Mouse (Mus musculus): ENCODE measurements around the gene Tescl.

Gene Tescl

GRCm38 (mm10) chr7:24363228-24363627 is 29.5 kb upstream of the Tescl start:
- no peak for DNase-seq (ENCODE audit: low spot score)

- DNase-seq (ENCODE audit: low spot score): no peak
These were observed 27.3 kb upstream of the Tescl start for GRCm38 (mm10) chr7:24361001-24361400.

GRCm38 (mm10) chr7:24359269-24359668 is 25.5 kb upstream of the Tescl start:
- DNase-seq (ENCODE audit: low spot score): no peak

GRCm38 (mm10) chr7:24357899-24358298 is 24.2 kb upstream of the Tescl start:
- DNase-seq (ENCODE audit: low spot score): no peak

- no peak for DNase-seq (ENCODE audit: low spot score)
These were observed 22.3 kb upstream of the Tescl start for GRCm38 (mm10) chr7:24356081-24356480.

GRCm38 (mm10) chr7:24355646-24356045 is 21.9 kb upstream of the Tescl start:
- DNase-seq (ENCODE audit: low spot score): no peak

GRCm38 (mm10) chr7:24348896-24349295 is 15.2 kb upstream of the Tescl start, which contains the start of gene Lypd5:
Gene Lypd5, plus strand, starts transcription at chr7:24349196.
- no peak for DNase-seq (ENCODE audit: low spot score)

- no peak for DNase-seq (ENCODE audit: low spot score)
These were observed 12.7 kb upstream of the Tescl start for GRCm38 (mm10) chr7:24346444-24346843.

- DNase-seq (ENCODE audit: low spot score): no peak
These were observed 10.1 kb upstream of the Tescl start for GRCm38 (mm10) chr7:24343701-24344272.

- DNase-seq (ENCODE audit: low spot score): no peak
These were observed 4.5 kb upstream of the Tescl start for GRCm38 (mm10) chr7:24338241-24338640.

- peak; percentile 71 for DNase-seq (ENCODE audit: low spot score)
These were observed 2.1 kb upstream of the Tescl start for GRCm38 (mm10) chr7:24335699-24336309.

- peak; percentile 66 for DNase-seq (ENCODE audit: low spot score)
These were observed 6.3 kb downstream of the Tescl start for GRCm38 (mm10) chr7:24327281-24327975.

- DNase-seq (ENCODE audit: low spot score): peak; percentile 29
These were observed 7.2 kb downstream of the Tescl start for GRCm38 (mm10) chr7:24326273-24327135.

- no peak for DNase-seq (ENCODE audit: low spot score)
These were observed 8.0 kb downstream of the Tescl start for GRCm38 (mm10) chr7:24325675-24326128.

- DNase-seq (ENCODE audit: low spot score): peak; percentile 23
These were observed 8.5 kb downstream of the Tescl start for GRCm38 (mm10) chr7:24325197-24325596.

- DNase-seq (ENCODE audit: low spot score): no peak
These were observed 11.1 kb downstream of the Tescl start for GRCm38 (mm10) chr7:24322593-24322992.

GRCm38 (mm10) chr7:24318942-24319341 is 14.8 kb downstream of the Tescl start:
- DNase-seq (ENCODE audit: low spot score): no peak

- DNase-seq (ENCODE audit: low spot score): peak; percentile 96
These were observed 17.1 kb downstream of the Tescl start, which contains the start of gene Zfp94 for GRCm38 (mm10) chr7:24316567-24317092. Gene Zfp94, minus strand, starts transcription at chr7:24316666.

GRCm38 (mm10) chr7:24315726-24316566 is 17.8 kb downstream of the Tescl start:
- DNase-seq (ENCODE audit: low spot score): no peak

- DNase-seq (ENCODE audit: low spot score): peak; percentile 23
These were observed 32.9 kb downstream of the Tescl start, which contains the start of gene Zfp61 for GRCm38 (mm10) chr7:24300771-24301282. Gene Zfp61, minus strand, starts transcription at chr7:24301232.
